Mouse (Mus musculus): Measurements from ENCODE around the gene Gm21987. TPM values are rescaled to one million over a fixed set of nuclear protein-coding genes. Genes with fewer than 3 reads are reported as not detected.

Gene Gm21987
- polyA plus RNA-seq, 1 experiment: not detected

DNA sequence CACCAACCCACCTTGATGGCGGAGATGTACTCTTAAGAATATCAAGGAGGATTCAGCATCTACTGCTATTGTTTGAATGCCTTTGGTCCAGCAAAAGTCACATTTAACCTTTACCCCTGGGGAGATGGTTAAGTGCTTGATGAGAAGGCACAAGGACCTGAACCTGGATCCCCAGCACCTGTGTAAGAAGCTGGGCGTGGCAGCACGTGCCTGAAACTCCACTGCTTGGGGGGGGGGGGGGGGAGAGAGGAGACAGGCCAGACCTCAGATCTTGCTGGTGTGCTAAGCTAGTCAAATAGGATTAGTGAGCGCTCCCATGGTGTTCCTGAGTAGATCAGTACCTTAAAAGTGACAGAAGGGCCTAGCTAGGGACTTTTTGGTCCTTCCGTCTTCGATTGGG is 54.6 kb downstream of the Gm21987 start:
- no peak overlapping the region for H3K4me3 ChIP-seq (ENCODE audit: insufficient read depth, low read depth, low read length)
- 87% methylated on average over 6 of the region's 6 CpGs for WGBS
- TF ChIP-seq POLR2A (IDR thresholded peaks at IDR 0.05; ENCODE audit: insufficient read depth, low read depth, low read length): no peak
- TF ChIP-seq CTCF (IDR thresholded peaks at IDR 0.05; ENCODE audit: insufficient read depth, low read depth, low read length): no peak
- no peak overlapping the region for H3K27ac ChIP-seq (ENCODE audit: insufficient read depth, low read depth, low read length)
- peaks cover 11% of the 10 kb centered on the region for H3K4me1 ChIP-seq (ENCODE audit: control insufficient read depth, insufficient read depth, low read length)

GRCm38 (mm10) chr16:38403639-38404038 is 56.8 kb downstream of the Gm21987 start:
- no peak overlapping the region for H3K27ac ChIP-seq (ENCODE audit: insufficient read depth, low read depth, low read length)
- WGBS: 89% methylated on average over 7 of the region's 7 CpGs
- no peak overlapping the region for H3K4me3 ChIP-seq (ENCODE audit: insufficient read depth, low read depth, low read length)
- TF ChIP-seq POLR2A (IDR thresholded peaks at IDR 0.05; ENCODE audit: insufficient read depth, low read depth, low read length) (no peak), CTCF (IDR thresholded peaks at IDR 0.05; ENCODE audit: insufficient read depth, low read depth, low read length) (no peak)
- peaks cover 11% of the 10 kb centered on the region for H3K4me1 ChIP-seq (ENCODE audit: control insufficient read depth, insufficient read depth, low read length)

DNA sequence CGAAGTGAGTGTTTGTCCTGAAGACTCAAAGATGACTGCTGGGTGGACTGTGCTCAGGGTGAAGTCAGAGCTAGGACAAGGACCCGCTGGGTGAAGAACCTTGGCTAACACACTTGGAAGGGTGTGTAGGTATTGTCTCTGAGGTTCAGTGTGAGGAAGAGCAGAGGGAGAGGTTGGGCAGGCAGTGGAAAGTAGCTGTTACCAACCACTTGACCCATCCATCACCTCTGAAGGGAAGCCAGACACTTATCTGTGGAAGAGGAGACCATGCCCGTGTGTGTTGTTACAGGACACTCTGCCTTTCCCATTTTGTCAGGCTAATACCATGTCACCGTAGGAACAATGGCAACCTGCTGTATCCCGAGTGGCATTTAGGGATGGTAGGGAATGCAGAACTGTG is 59.5 kb downstream of the Gm21987 start:
- Histone ChIP-seq H3K27ac (ENCODE audit: insufficient read depth, low read depth, low read length) (no peak overlapping the region), H3K4me3 (ENCODE audit: insufficient read depth, low read depth, low read length) (no peak overlapping the region), H3K4me1 (ENCODE audit: control insufficient read depth, insufficient read depth, low read length) (no peaks in the 10 kb centered on the region)
- TF ChIP-seq POLR2A (IDR thresholded peaks at IDR 0.05; ENCODE audit: insufficient read depth, low read depth, low read length): no peak
- 81% methylated on average over 5 of the region's 5 CpGs for WGBS

GRCm38 (mm10) chr16:38406708-38407107 is 59.9 kb downstream of the Gm21987 start:
- 89% methylated on average over 6 of the region's 6 CpGs for WGBS
- H3K27ac ChIP-seq (ENCODE audit: insufficient read depth, low read depth, low read length): no peak overlapping the region
- TF ChIP-seq POLR2A (IDR thresholded peaks at IDR 0.05; ENCODE audit: insufficient read depth, low read depth, low read length) (no peak), CTCF (IDR thresholded peaks at IDR 0.05; ENCODE audit: insufficient read depth, low read depth, low read length) (no peak)
- no peaks in the 10 kb centered on the region for H3K4me1 ChIP-seq (ENCODE audit: control insufficient read depth, insufficient read depth, low read length)
- no peak overlapping the region for H3K4me3 ChIP-seq (ENCODE audit: insufficient read depth, low read depth, low read length)

- TF ChIP-seq POLR2A (IDR thresholded peaks at IDR 0.05; ENCODE audit: insufficient read depth, low read depth, low read length): no peak
- no peak for TF ChIP-seq CTCF (IDR thresholded peaks at IDR 0.05; ENCODE audit: insufficient read depth, low read depth, low read length)
- Histone ChIP-seq H3K27ac (ENCODE audit: insufficient read depth, low read depth, low read length) (no peak overlapping the region), H3K4me3 (ENCODE audit: insufficient read depth, low read depth, low read length) (no peak overlapping the region), H3K4me1 (ENCODE audit: control insufficient read depth, insufficient read depth, low read length) (no peaks in the 10 kb centered on the region)
- 51% methylated on average over 5 of the region's 5 CpGs for WGBS
These were observed 60.7 kb downstream of the Gm21987 start for GRCm38 (mm10) chr16:38407584-38407983.

- WGBS: 95% methylated on average over 8 of the region's 8 CpGs
- TF ChIP-seq CTCF (IDR thresholded peaks at IDR 0.05; ENCODE audit: insufficient read depth, low read depth, low read length) (no peak), POLR2A (IDR thresholded peaks at IDR 0.05; ENCODE audit: insufficient read depth, low read depth, low read length) (no peak)
- H3K4me1 ChIP-seq (ENCODE audit: control insufficient read depth, insufficient read depth, low read length): no peaks in the 10 kb centered on the region
- H3K4me3 ChIP-seq (ENCODE audit: insufficient read depth, low read depth, low read length): no peak overlapping the region
- no peak overlapping the region for H3K27ac ChIP-seq (ENCODE audit: insufficient read depth, low read depth, low read length)
These were observed 61.6 kb downstream of the Gm21987 start for GRCm38 (mm10) chr16:38408416-38408815.

Other genes with a start within 250 kb of the Gm21987 start
- not detected in 2 replicates for gene Nr1i2, start 52.2 kb upstream of the Gm21987 start, polyA plus RNA-seq (2012; ENCODE audit: insufficient read depth, insufficient read length, low replicate concordance, missing spikeins)
- not detected in 2 replicates for gene Maats1, start 4.9 kb upstream of the Gm21987 start, polyA plus RNA-seq (2012; ENCODE audit: insufficient read depth, insufficient read length, low replicate concordance, missing spikeins)
- gene Cox17, start within 50 bp of the Gm21987 start, polyA plus RNA-seq (2012; ENCODE audit: insufficient read depth, insufficient read length, low replicate concordance, missing spikeins): not detected in 2 replicates
- gene Popdc2, start 15.2 kb downstream of the Gm21987 start, polyA plus RNA-seq (2012; ENCODE audit: insufficient read depth, insufficient read length, low replicate concordance, missing spikeins): not detected in 2 replicates
- not detected in 2 replicates for gene Pla1a, start 86.1 kb downstream of the Gm21987 start, polyA plus RNA-seq (2012; ENCODE audit: insufficient read depth, insufficient read length, low replicate concordance, missing spikeins)
- not detected in 2 replicates for gene Adprh, start 105.7 kb downstream of the Gm21987 start, polyA plus RNA-seq (2012; ENCODE audit: insufficient read depth, insufficient read length, low replicate concordance, missing spikeins)
- not detected in 2 replicates for gene Cd80, start 108.5 kb downstream of the Gm21987 start, polyA plus RNA-seq (2012; ENCODE audit: insufficient read depth, insufficient read length, low replicate concordance, missing spikeins)
- gene Timmdc1, start 175.6 kb downstream of the Gm21987 start, polyA plus RNA-seq (2012; ENCODE audit: insufficient read depth, insufficient read length, low replicate concordance, missing spikeins): not detected in 2 replicates
- not detected in 2 replicates for gene Poglut1, start 203.2 kb downstream of the Gm21987 start, polyA plus RNA-seq (2012; ENCODE audit: insufficient read depth, insufficient read length, low replicate concordance, missing spikeins)
- not detected in 2 replicates for gene Tmem39a, start 211.7 kb downstream of the Gm21987 start, polyA plus RNA-seq (2012; ENCODE audit: insufficient read depth, insufficient read length, low replicate concordance, missing spikeins)